Mouse (Mus musculus): ENCODE measurements around the gene Ugt1a9. TPM values are rescaled to one million over a fixed set of nuclear protein-coding genes. Genes with fewer than 3 reads are reported as not detected.

Gene Ugt1a9
- polyA plus RNA-seq, 2 experiments: 0.21 to 0.34 TPM

DNA sequence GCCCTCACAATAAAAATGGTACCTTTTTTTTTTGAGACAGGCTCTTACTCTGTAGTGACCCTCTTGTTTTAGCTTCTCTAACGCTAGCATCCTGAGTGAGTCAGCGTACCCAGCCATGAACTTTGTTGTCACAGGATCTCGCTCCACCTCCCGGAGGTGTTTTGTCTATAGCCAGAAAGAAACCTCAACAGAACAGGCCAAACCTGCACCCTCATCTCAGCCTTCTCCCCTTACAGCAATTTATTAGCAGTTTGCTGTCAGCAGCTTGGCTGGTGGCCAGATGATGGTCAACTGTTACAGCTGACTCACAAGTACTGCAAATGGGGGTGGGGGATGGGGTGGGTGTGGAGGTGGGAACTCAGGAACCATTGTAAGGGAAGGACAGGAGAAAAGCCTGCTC, 191.7 kb downstream of the Ugt1a9 start:
- no peak overlapping the region for H3K9ac ChIP-seq (replicated peaks)
- ATAC-seq (ENCODE audit: insufficient read depth): no peak

DNA sequence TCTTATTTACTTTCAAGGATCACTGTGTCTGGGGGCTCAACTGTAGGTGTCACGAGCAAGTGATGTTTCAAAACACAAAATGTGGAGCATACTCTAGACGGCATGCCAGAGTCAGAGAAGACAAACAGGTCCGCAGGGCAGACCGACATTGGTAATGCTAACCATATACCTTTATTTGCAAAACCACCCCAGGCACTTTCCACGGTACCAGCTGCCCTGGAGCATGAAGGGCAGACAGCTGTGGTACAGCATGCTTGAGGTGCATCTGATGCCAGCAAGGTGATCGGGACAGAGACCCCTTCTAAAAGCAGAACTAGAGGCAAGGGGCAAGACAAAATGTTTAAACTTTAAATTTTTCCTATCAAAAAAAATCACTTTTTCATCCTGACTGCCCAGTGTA, 192.4 kb downstream of the Ugt1a9 start:
- Histone ChIP-seq H3K4me3 (ENCODE audit: insufficient read depth in 1 of 2, low read depth in 2 of 2, low read length in 2 of 2) (no peak overlapping the region), H3K4me2 (ENCODE audit: low read depth) (no peak overlapping the region), H3K9me3 (ENCODE audit: control insufficient read depth, low read length) (no peaks in the 10 kb centered on the region), H3K27ac (no peak overlapping the region), H3K36me3 (replicated peaks; ENCODE audit: control insufficient read depth, insufficient read depth, low read depth) (peaks cover 69% of the 10 kb centered on the region), H3K27me3 (ENCODE audit: control insufficient read depth, insufficient read depth, low read length) (no peaks in the 10 kb centered on the region), H3K4me1 (replicated peaks; ENCODE audit: control insufficient read depth in 2 of 2, insufficient read depth in 2 of 2, low read length in 1 of 2) (peaks cover 6 to 34% of the 10 kb centered on the region in 2 experiments; a peak in 3 of 4 replicates), H3K9ac (replicated peaks) (no peak overlapping the region)
- WGBS (ENCODE audit: insufficient replicate concordance): 64% methylated on average over 6 of the region's 6 CpGs
- ATAC-seq (ENCODE audit: insufficient read depth): no peak
- TF ChIP-seq CTCF (IDR thresholded peaks at IDR 0.05; ENCODE audit: low read depth) (no peak), EP300 (IDR thresholded peaks at IDR 0.05; ENCODE audit: low read depth) (no peak)
- DNase-seq (ENCODE audit: low read depth in 3 of 3, low spot score in 3 of 3): no peak

More for the DNA sequence above, 191.7 kb downstream of the Ugt1a9 start:
- Histone ChIP-seq H3K4me3 (ENCODE audit: insufficient read depth in 1 of 2, low read depth in 2 of 2, low read length in 2 of 2) (no peak overlapping the region), H3K4me1 (replicated peaks; ENCODE audit: control insufficient read depth in 2 of 2, insufficient read depth in 2 of 2, low read length in 1 of 2) (peaks cover 6 to 34% of the 10 kb centered on the region in 2 experiments; a peak in 3 of 4 replicates), H3K27ac (no peak overlapping the region), H3K36me3 (replicated peaks; ENCODE audit: control insufficient read depth, insufficient read depth, low read depth) (peaks cover 62% of the 10 kb centered on the region), H3K4me2 (ENCODE audit: low read depth) (no peak overlapping the region), H3K27me3 (ENCODE audit: control insufficient read depth, insufficient read depth, low read length) (no peaks in the 10 kb centered on the region), H3K9me3 (ENCODE audit: control insufficient read depth, low read length) (no peaks in the 10 kb centered on the region)
- WGBS (ENCODE audit: insufficient replicate concordance): 77% methylated on average over 4 of the region's 4 CpGs
- TF ChIP-seq CTCF (IDR thresholded peaks at IDR 0.05; ENCODE audit: low read depth) (no peak), EP300 (IDR thresholded peaks at IDR 0.05; ENCODE audit: low read depth) (no peak)
- DNase-seq (ENCODE audit: low read depth in 3 of 3, low spot score in 3 of 3): no peak

DNA sequence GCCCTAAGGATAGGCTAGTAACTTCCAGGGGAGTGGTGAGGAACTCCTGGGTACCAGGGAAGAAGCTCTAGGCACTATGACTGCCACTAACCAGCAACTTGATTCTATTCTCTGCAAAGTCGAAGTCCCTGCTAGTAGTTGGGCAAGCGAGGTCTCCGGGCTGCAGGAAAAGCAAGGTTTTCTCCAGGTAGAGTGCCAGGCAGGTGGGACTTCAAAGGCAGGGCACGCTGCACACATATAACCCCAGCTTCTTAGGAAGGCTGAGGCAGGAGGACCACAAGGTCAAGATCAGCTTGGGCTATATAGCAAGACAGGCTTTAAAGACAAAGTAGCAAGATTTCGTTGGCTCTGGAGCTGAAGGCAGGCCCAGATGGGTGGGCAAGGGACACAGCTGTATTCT, 193.2 kb downstream of the Ugt1a9 start:
- 75% methylated on average over 5 of the region's 5 CpGs for WGBS (ENCODE audit: insufficient replicate concordance)
- H3K4me1 ChIP-seq (replicated peaks; ENCODE audit: control insufficient read depth in 2 of 2, insufficient read depth in 2 of 2, low read length in 1 of 2): peaks cover 6 to 34% of the 10 kb centered on the region in 2 experiments; a peak in 3 of 4 replicates
- no peak for TF ChIP-seq CTCF (IDR thresholded peaks at IDR 0.05; ENCODE audit: low read depth)
- no peak for TF ChIP-seq EP300 (IDR thresholded peaks at IDR 0.05; ENCODE audit: low read depth)

DNA sequence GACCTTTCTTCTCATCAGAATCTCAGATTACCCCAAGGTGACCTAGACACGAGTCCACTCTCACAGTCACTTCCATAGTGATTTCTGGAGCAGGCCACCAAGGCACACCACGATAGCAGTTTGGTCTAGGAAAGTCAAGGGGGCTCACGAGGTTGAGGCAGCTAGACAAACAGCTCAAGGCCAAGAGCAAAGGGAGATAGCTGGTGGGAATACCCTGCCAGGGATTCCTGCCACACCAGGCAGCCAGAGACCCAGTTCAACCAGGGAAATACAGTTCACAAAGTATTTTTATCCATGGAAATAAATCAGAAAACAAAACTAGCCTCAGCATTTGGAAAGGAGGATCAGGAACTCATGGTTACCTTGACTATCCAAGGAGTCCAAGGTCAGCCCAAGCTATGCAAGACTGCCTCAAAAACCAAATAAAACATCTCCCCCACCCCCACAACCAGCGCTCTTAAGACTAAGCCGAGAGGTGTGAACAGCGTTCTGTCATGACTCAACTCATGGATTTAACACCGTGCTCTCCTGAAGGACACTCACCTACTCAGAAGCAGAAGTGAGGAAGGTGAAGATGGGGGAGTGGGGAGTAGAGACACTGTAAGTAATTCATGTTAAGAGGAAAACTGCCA, 193.8 kb downstream of the Ugt1a9 start:
- peaks cover 83% of the 10 kb centered on the region for H3K36me3 ChIP-seq (replicated peaks; ENCODE audit: control insufficient read depth, insufficient read depth, low read depth)
- H3K4me3 ChIP-seq (ENCODE audit: insufficient read depth in 1 of 2, low read depth in 2 of 2, low read length in 2 of 2): no peak overlapping the region
- no peak for TF ChIP-seq CTCF (IDR thresholded peaks at IDR 0.05; ENCODE audit: low read depth)
- no peak for TF ChIP-seq EP300 (IDR thresholded peaks at IDR 0.05; ENCODE audit: low read depth)
- no peak overlapping the region for H3K9ac ChIP-seq (replicated peaks)
- no peak overlapping the region for H3K4me2 ChIP-seq (ENCODE audit: low read depth)
- peaks cover 6 to 31% of the 10 kb centered on the region in 2 experiments; a peak in 3 of 4 replicates for H3K4me1 ChIP-seq (replicated peaks; ENCODE audit: control insufficient read depth in 2 of 2, insufficient read depth in 2 of 2, low read length in 1 of 2)
- ATAC-seq (ENCODE audit: insufficient read depth): no peak
- WGBS (ENCODE audit: insufficient replicate concordance): 78% methylated on average over 7 of the region's 7 CpGs
- no peak for DNase-seq (ENCODE audit: low read depth in 3 of 3, low spot score in 3 of 3)
- H3K27ac ChIP-seq: no peak overlapping the region
- H3K27me3 ChIP-seq (ENCODE audit: control insufficient read depth, insufficient read depth, low read length): no peaks in the 10 kb centered on the region
- no peaks in the 10 kb centered on the region for H3K9me3 ChIP-seq (ENCODE audit: control insufficient read depth, low read length)

More for the DNA sequence above, 193.2 kb downstream of the Ugt1a9 start:
- Histone ChIP-seq H3K4me2 (ENCODE audit: low read depth) (no peak overlapping the region), H3K9me3 (ENCODE audit: control insufficient read depth, low read length) (no peaks in the 10 kb centered on the region), H3K27ac (no peak overlapping the region), H3K36me3 (replicated peaks; ENCODE audit: control insufficient read depth, insufficient read depth, low read depth) (peaks cover 77% of the 10 kb centered on the region), H3K4me3 (ENCODE audit: insufficient read depth in 1 of 2, low read depth in 2 of 2, low read length in 2 of 2) (no peak overlapping the region), H3K27me3 (ENCODE audit: control insufficient read depth, insufficient read depth, low read length) (no peaks in the 10 kb centered on the region), H3K9ac (replicated peaks) (no peak overlapping the region)
- DNase-seq (ENCODE audit: low read depth in 3 of 3, low spot score in 3 of 3) (no peak), ATAC-seq (ENCODE audit: insufficient read depth) (no peak)

DNA sequence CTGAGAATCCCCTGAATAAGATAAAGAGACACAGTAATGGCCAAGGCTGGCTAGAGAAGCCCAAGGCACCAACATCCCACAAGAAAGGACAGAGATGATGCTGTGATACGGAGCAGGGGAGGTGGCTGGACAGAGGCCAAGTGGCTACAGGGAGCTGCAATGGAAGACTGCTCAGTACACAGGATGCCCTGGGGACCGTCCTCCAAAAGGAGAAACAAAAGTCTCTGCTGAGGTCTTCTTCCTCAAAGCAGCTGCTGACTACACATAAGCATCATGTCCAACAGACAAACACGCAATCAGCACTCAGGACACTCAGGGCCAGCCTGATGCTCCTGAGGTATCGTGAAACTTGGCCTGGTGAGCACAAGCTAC, 194.3 kb downstream of the Ugt1a9 start:
- H3K9me3 ChIP-seq (ENCODE audit: control insufficient read depth, low read length): no peaks in the 10 kb centered on the region
- WGBS (ENCODE audit: insufficient replicate concordance): 69% methylated on average over 4 of the region's 4 CpGs
- H3K36me3 ChIP-seq (replicated peaks; ENCODE audit: control insufficient read depth, insufficient read depth, low read depth): peaks cover 88% of the 10 kb centered on the region
- H3K4me1 ChIP-seq (replicated peaks; ENCODE audit: control insufficient read depth in 2 of 2, insufficient read depth in 2 of 2, low read length in 1 of 2): peaks cover 6 to 26% of the 10 kb centered on the region in 2 experiments; a peak in 3 of 4 replicates
- no peaks in the 10 kb centered on the region for H3K27me3 ChIP-seq (ENCODE audit: control insufficient read depth, insufficient read depth, low read length)
- H3K4me3 ChIP-seq (ENCODE audit: insufficient read depth in 1 of 2, low read depth in 2 of 2, low read length in 2 of 2): no peak overlapping the region
- H3K4me2 ChIP-seq (ENCODE audit: low read depth): no peak overlapping the region
- H3K27ac ChIP-seq: no peak overlapping the region
- ATAC-seq (ENCODE audit: insufficient read depth) (no peak), DNase-seq (ENCODE audit: low read depth in 3 of 3, low spot score in 3 of 3) (no peak)
- TF ChIP-seq EP300 (IDR thresholded peaks at IDR 0.05; ENCODE audit: low read depth): no peak
- no peak for TF ChIP-seq CTCF (IDR thresholded peaks at IDR 0.05; ENCODE audit: low read depth)
- H3K9ac ChIP-seq (replicated peaks): no peak overlapping the region

All from liver, embryonic 14.5 days (tissue).